Mouse (Mus musculus): ENCODE results near the gene Arf1. TPM values are rescaled to one million over a fixed set of nuclear protein-coding genes. Genes with fewer than 3 reads are reported as not detected.

The Arf1 gene
- polyA plus RNA-seq, 2 experiments from 2014 or later: 301 to 312 TPM

- no peak for ATAC-seq
Observed at GRCm38 (mm10) chr11:59187706-59188105, 40.4 kb downstream of the Arf1 start.

- ATAC-seq: no peak
Observed at GRCm38 (mm10) chr11:59185490-59185889, 42.6 kb downstream of the Arf1 start.

- no peak for ATAC-seq
Observed at GRCm38 (mm10) chr11:59183821-59184220, 44.2 kb downstream of the Arf1 start.

GRCm38 (mm10) chr11:59182864-59183331 lies 45.2 kb downstream of the Arf1 start, which contains the start of gene Gjc2:
TSS of gene Gjc2 (minus strand) at chr11:59183213.
- ATAC-seq: no peak

- no peak for ATAC-seq
Observed at GRCm38 (mm10) chr11:59176921-59177320, 51.1 kb downstream of the Arf1 start.

GRCm38 (mm10) chr11:59176475-59176874 lies 51.6 kb downstream of the Arf1 start:
- ATAC-seq: no peak

GRCm38 (mm10) chr11:59174189-59174838 lies 53.8 kb downstream of the Arf1 start:
- ATAC-seq: no peak

GRCm38 (mm10) chr11:59170549-59170948 lies 57.5 kb downstream of the Arf1 start:
- no peak for ATAC-seq

GRCm38 (mm10) chr11:59169807-59170206 lies 58.3 kb downstream of the Arf1 start:
- no peak for ATAC-seq

GRCm38 (mm10) chr11:59165616-59166241 lies 62.3 kb downstream of the Arf1 start:
- ATAC-seq: no peak

GRCm38 (mm10) chr11:59164384-59164783 lies 63.7 kb downstream of the Arf1 start:
- no peak for ATAC-seq

- peak; percentile 97 for ATAC-seq
Observed at GRCm38 (mm10) chr11:59163255-59164236, 64.5 kb downstream of the Arf1 start, which contains the start of gene Iba57. TSS of gene Iba57 (minus strand) at chr11:59163739.

- peak; percentile 4 for ATAC-seq
Observed at GRCm38 (mm10) chr11:59162443-59163254, 65.4 kb downstream of the Arf1 start.

Other genes starting within 250 kb of the Arf1 start
- not detected for gene Obscn, start 91.9 kb downstream of the Arf1 start, polyA plus RNA-seq (2017; shearing (Covaris generic))
- gene Iba57, start 64.5 kb downstream of the Arf1 start, polyA plus RNA-seq (2017; shearing (Covaris generic)): 1 to 10 TPM; 1.3 to 1.8 TPM
- not detected for gene Gjc2, start 45.1 kb downstream of the Arf1 start, polyA plus RNA-seq (2017; shearing (Covaris generic))
- 10 to 100 TPM; 60.2 to 63.5 TPM for gene Guk1, start 36.1 kb downstream of the Arf1 start, polyA plus RNA-seq (2017; shearing (Covaris generic))
- gene Mrpl55, start 25.8 kb downstream of the Arf1 start, polyA plus RNA-seq (2017; shearing (Covaris generic)): 10 to 100 TPM; 49.4 to 50.0 TPM
- gene 2310033P09Rik, start 19.9 kb downstream of the Arf1 start, polyA plus RNA-seq (2017; shearing (Covaris generic)): 10 to 100 TPM; 17.5 to 18.7 TPM
- under 1 TPM in 1 of 2 experiments, not detected in 1; 0.20 TPM for gene Wnt3a, start 62.5 kb upstream of the Arf1 start, polyA plus RNA-seq (2017; shearing (Covaris generic))
- gene Wnt9a, start 78.7 kb upstream of the Arf1 start, polyA plus RNA-seq (2017; shearing (Covaris generic)): not detected
- gene Prss38, start 147.4 kb upstream of the Arf1 start, polyA plus RNA-seq (2017; shearing (Covaris generic)): not detected
- gene Jmjd4, start 221.8 kb upstream of the Arf1 start, polyA plus RNA-seq (2017; shearing (Covaris generic)): 1 to 10 TPM; 3.9 to 5.3 TPM
- gene Snap47, start 222.9 kb upstream of the Arf1 start, polyA plus RNA-seq (2017; shearing (Covaris generic)): 10 to 100 TPM; 53.7 to 59.5 TPM
- 1 to 10 TPM; 4.8 to 6.9 TPM for gene Zfp867, start 244.2 kb upstream of the Arf1 start, polyA plus RNA-seq (2017; shearing (Covaris generic))

All from activated CD4-positive, CD25-positive, alpha-beta regulatory T cell, adult 4 months (primary cell).